Mouse (Mus musculus): ENCODE results near the gene Tnr. TPM values are rescaled to one million over a fixed set of nuclear protein-coding genes. Genes with fewer than 3 reads are reported as not detected.
A peak's percentile ranks its signal among the peaks of the same experiment; 100 is the strongest.

The Tnr gene
- total RNA-seq, 2 experiments from 2014 or later, result not detected

- peak; percentile 86 for ATAC-seq (replicated peaks; ENCODE audit: poor library complexity)
Observed at GRCm38 (mm10) chr1:159783842-159784241, 260.3 kb downstream of the Tnr start.

GRCm38 (mm10) chr1:159788312-159788711 is 264.7 kb downstream of the Tnr start:
- ATAC-seq (replicated peaks; ENCODE audit: poor library complexity), result no peak

- ATAC-seq (replicated peaks; ENCODE audit: poor library complexity), result no peak
Observed at GRCm38 (mm10) chr1:159792546-159792945, 269.0 kb downstream of the Tnr start.

GRCm38 (mm10) chr1:159796021-159796420 is 272.5 kb downstream of the Tnr start:
- ATAC-seq (replicated peaks; ENCODE audit: poor library complexity), result peak; percentile 44

- ATAC-seq (replicated peaks; ENCODE audit: poor library complexity), result no peak
Observed at GRCm38 (mm10) chr1:159800366-159800765, 276.8 kb downstream of the Tnr start.

- no peak for ATAC-seq (replicated peaks; ENCODE audit: poor library complexity)
Observed at GRCm38 (mm10) chr1:159801753-159802152, 278.2 kb downstream of the Tnr start.

- no peak for ATAC-seq (replicated peaks; ENCODE audit: poor library complexity)
Observed at GRCm38 (mm10) chr1:159803711-159804110, 280.1 kb downstream of the Tnr start.

GRCm38 (mm10) chr1:159809493-159809892 is 285.9 kb downstream of the Tnr start:
- no peak for ATAC-seq (replicated peaks; ENCODE audit: poor library complexity)

- ATAC-seq (replicated peaks; ENCODE audit: poor library complexity), result no peak
Observed at GRCm38 (mm10) chr1:159811805-159812204, 288.2 kb downstream of the Tnr start.

- ATAC-seq (replicated peaks; ENCODE audit: poor library complexity), result peak; percentile 88
Observed at GRCm38 (mm10) chr1:159812820-159813411, 289.3 kb downstream of the Tnr start.

- peak; percentile 71 for ATAC-seq (replicated peaks; ENCODE audit: poor library complexity)
Observed at GRCm38 (mm10) chr1:159814348-159814747, 290.8 kb downstream of the Tnr start.

- no peak for ATAC-seq (replicated peaks; ENCODE audit: poor library complexity)
Observed at GRCm38 (mm10) chr1:159816614-159817371, 293.2 kb downstream of the Tnr start.

GRCm38 (mm10) chr1:159819511-159819910 is 295.9 kb downstream of the Tnr start:
- ATAC-seq (replicated peaks; ENCODE audit: poor library complexity), result no peak

- no peak for ATAC-seq (replicated peaks; ENCODE audit: poor library complexity)
Observed at GRCm38 (mm10) chr1:159822416-159822815, 298.8 kb downstream of the Tnr start.

GRCm38 (mm10) chr1:159828531-159828930 is 305.0 kb downstream of the Tnr start:
- no peak for ATAC-seq (replicated peaks; ENCODE audit: poor library complexity)

- no peak for ATAC-seq (replicated peaks; ENCODE audit: poor library complexity)
Observed at GRCm38 (mm10) chr1:159833165-159833564, 309.6 kb downstream of the Tnr start.

GRCm38 (mm10) chr1:159833646-159834338 is 310.2 kb downstream of the Tnr start:
- ATAC-seq (replicated peaks; ENCODE audit: poor library complexity), result no peak

- no peak for ATAC-seq (replicated peaks; ENCODE audit: poor library complexity)
Observed at GRCm38 (mm10) chr1:159835126-159835525, 311.6 kb downstream of the Tnr start.

GRCm38 (mm10) chr1:159840337-159840736 is 316.8 kb downstream of the Tnr start:
- no peak for ATAC-seq (replicated peaks; ENCODE audit: poor library complexity)

- no peak for ATAC-seq (replicated peaks; ENCODE audit: poor library complexity)
Observed at GRCm38 (mm10) chr1:159842876-159843275, 319.3 kb downstream of the Tnr start.

- ATAC-seq (replicated peaks; ENCODE audit: poor library complexity), result no peak
Observed at GRCm38 (mm10) chr1:159852088-159852487, 328.5 kb downstream of the Tnr start.

- no peak for ATAC-seq (replicated peaks; ENCODE audit: poor library complexity)
Observed at GRCm38 (mm10) chr1:159854261-159854660, 330.7 kb downstream of the Tnr start.
